ENCODE assay signal across 11 mouse cellular contexts in genomic region chr1:87594261-87594660, GRCm38 (mm10). TPM values are rescaled to one million over a fixed set of nuclear protein-coding genes. Genes with fewer than 3 reads are reported as not detected.
DNase-seq lines count a peak whose midpoint lies in the region; TF ChIP-seq lines count a peak whose summit lies in the region.
"Had no signal": no experiment of that assay in that cellular context is flagged by ENCODE, and none has a peak within 500 bp of the region (broad histone marks: within the 10 kb centered on the region; RNA-seq: fewer than 3 reads in every experiment).

No protein-coding gene starts in this region.

- H3K27ac ChIP-seq in layer of hippocampus, adult 2 months: peak overlapping the region; percentile 5; the same call in 1 of the 2 replicates
- H3K27ac ChIP-seq: forebrain, embryonic 12.5 days; neural tube, embryonic 12.5 days had no signal

- TF ChIP-seq CTCF in layer of hippocampus, adult 2 months (conservative IDR thresholded peaks at IDR 0.05): no peak

- no peak overlapping the region for H3K4me3 ChIP-seq in layer of hippocampus, adult 2 months
- H3K4me3 ChIP-seq: forebrain, embryonic 12.5 days; neural tube, embryonic 12.5 days had no signal

- DNase-seq in adrenal gland, adult 2 months: peak; percentile 20
- DNase-seq in adrenal gland, postnatal 25 days: no peak
- DNase-seq in layer of hippocampus, adult 2 months (ENCODE audit: low spot score in 2 of 2): peak; percentile 19 to 61
- DNase-seq in layer of hippocampus, postnatal 10 days (ENCODE audit: low spot score in 2 of 2): no peak
- peak; percentile 63 for DNase-seq in frontal cortex, postnatal 36 days (ENCODE audit: low spot score in 2 of 2)
- peak; percentile 41 to 55 for DNase-seq in right cerebral cortex, postnatal 10 days (ENCODE audit: low spot score in 2 of 2)
- DNase-seq in spleen, postnatal 36 days (ENCODE audit: low spot score in 2 of 2): no peak
- DNase-seq in urinary bladder, postnatal 10 days (ENCODE audit: low spot score): no peak

RNA-seq across cellular contexts. Expression of gene Ngef, which starts 20.6 kb away (rescaled TPM):
- total RNA-seq in adrenal gland, adult 2 months (2021): under 1 TPM; 0.14 to 0.41 TPM
- polyA plus RNA-seq in adrenal gland, adult 2 months (2012; rRNA removed): 0.29 and 0.39 TPM in 2 replicates
- total RNA-seq in adrenal gland, postnatal 25 days (2021): 0.46 TPM in 1 of 2 replicates, not detected in the other
- total RNA-seq in layer of hippocampus, adult 2 months (2021): 100 to 1,000 TPM; 100 to 105 TPM
- total RNA-seq in layer of hippocampus, postnatal 10 days (2021): 10 to 100 TPM; 70.8 to 76.4 TPM
- total RNA-seq: megakaryocyte, adult 5-6 weeks had no signal

RNA-seq across cellular contexts. Expression of gene Inpp5d, which starts 25.9 kb away (rescaled TPM):
- 10 to 100 TPM; 11.5 to 18.4 TPM for total RNA-seq in adrenal gland, adult 2 months (2021)
- polyA plus RNA-seq in adrenal gland, adult 2 months (2012; rRNA removed): 17.5 and 21.1 TPM in 2 replicates
- total RNA-seq in adrenal gland, postnatal 25 days (2021): 7.9 and 17.4 TPM in 2 replicates
- 10 to 100 TPM; 14.1 to 21.0 TPM for total RNA-seq in layer of hippocampus, adult 2 months (2021)
- 10 to 100 TPM; 15.2 to 17.7 TPM for total RNA-seq in layer of hippocampus, postnatal 10 days (2021)

Comparison
In these comparisons a context has a peak if more than half of its experiments do, and no peak if none do; other contexts are left out.
1. DNase-seq: peak in adrenal gland, adult 2 months (single experiment), layer of hippocampus, adult 2 months (2 of 2), frontal cortex, postnatal 36 days (2 of 2) and right cerebral cortex, postnatal 10 days (2 of 2); none in adrenal gland, postnatal 25 days (single experiment), layer of hippocampus, postnatal 10 days (0 of 2), spleen, postnatal 36 days (0 of 2) and urinary bladder, postnatal 10 days (single experiment).
2. RNA of gene Ngef, which starts 20.6 kb away (total RNA-seq): 100 to 105 TPM in layer of hippocampus, adult 2 months and 70.8 to 76.4 TPM in layer of hippocampus, postnatal 10 days; 0.46 TPM in adrenal gland, postnatal 25 days and 0.14 to 0.41 TPM in adrenal gland, adult 2 months; every median in the first group is over 10 times any median in the second.